Mouse (Mus musculus) adrenal gland (tissue): ENCODE results near the gene Wrap73.

Experiments used
- intact Hi-C: fragments of 180-260 bp; cut with DNase I; formaldehyde crosslinking; loops from one replicate; pipeline ENCODE4 v1.15.1; 2025
- long read RNA-seq, 2 experiments: library from polyadenylated mRNA; unstranded; transcript quantifications; one replicate each; pipeline ENCODE4 v2.0.0; 2020; ENCODE audit warnings: borderline replicate concordance in 1 of 2; ENCODE audit not compliant: insufficient replicate concordance in 1 of 2

Wrap73 gene
- long read RNA-seq, experiment 1, transcript Wrap73-201 (12 exons, 1,598 nt): major isoform, 12 of 15 reads
- long read RNA-seq, experiment 1, partial matches to known transcripts: 0 of 15 reads
- long read RNA-seq, experiment 1, other reads (novel, unspliced or antisense): 3 of 15 reads
- long read RNA-seq, experiment 2, transcript Wrap73-201 (12 exons, 1,598 nt): major isoform, 14 of 17 reads
- long read RNA-seq, experiment 2, partial matches to known transcripts: 1 of 17 reads
- long read RNA-seq, experiment 2, other reads (novel, unspliced or antisense): 2 of 17 reads

DNA sequence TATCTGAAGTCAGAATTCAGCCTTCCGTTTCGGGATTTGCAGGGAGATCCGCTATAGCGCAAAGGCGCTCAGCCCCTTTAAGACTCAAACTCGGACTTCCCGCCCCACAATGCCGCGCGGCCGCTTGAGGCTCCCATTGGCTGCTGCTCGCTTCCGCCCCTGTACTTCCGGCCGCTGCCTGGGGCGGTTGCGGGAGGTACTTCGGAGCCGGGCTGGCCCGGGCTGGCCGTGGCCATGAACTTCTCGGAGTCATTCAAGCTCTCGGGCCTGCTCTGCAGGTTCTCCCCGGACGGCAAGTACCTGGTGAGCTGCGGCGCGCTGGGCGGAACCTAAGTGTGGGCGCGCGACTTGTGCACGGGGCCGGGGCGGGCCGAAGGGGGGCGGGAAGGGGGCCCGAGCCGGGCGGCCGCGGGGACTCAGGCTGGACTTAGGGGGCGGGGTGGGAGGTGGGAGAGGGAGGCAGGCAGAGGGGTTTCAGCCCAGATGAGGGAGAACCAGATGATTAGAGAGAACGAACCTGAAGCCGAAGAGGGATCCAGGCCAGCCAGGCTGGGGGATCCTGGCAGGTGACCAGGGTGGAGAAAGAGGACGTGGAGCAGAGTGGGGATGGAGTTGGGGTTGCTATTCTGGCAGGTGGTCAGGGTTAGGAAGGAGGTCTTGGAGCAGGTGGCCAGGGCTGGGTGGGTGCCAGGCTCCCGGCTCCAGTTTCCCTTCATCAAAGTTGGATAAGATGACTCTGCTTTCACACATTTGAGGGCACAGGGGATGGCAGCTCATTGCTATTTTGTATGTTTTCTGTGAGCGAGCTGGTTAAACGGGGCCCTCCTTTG lies at the start of gene Wrap73:
Gene Wrap73, plus strand, starts transcription at position 162 of the 830 bp plus-strand sequence.
- intact Hi-C loops: loop anchor here (5.0 to 10.0 kb wide), 2 partner anchors 130 to 168 kb away; partner anchors contain the start of genes Cep104, Dffb and Lrrc47

DNA sequence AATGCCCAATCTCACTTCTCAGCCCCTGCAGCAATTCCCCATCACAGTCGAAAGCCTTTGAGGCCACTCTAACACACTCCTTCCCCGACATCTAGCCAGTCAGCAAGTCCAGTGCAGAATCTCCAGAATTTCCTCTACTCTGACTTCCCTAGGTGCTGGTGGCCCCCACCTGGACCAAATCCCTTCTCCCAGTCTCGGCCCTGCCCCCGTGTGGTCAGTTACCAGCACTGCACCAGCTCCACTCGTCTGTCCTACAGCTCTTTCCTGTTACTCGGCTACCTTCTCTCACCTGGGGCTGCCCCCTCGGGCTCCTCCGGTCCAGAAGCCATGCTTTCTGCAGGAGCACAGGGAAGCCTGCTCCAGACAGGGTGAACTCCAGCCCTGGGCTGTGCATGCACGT lies 49.0 kb upstream of the Wrap73 start:
- intact Hi-C loops: no loop called here

DNA sequence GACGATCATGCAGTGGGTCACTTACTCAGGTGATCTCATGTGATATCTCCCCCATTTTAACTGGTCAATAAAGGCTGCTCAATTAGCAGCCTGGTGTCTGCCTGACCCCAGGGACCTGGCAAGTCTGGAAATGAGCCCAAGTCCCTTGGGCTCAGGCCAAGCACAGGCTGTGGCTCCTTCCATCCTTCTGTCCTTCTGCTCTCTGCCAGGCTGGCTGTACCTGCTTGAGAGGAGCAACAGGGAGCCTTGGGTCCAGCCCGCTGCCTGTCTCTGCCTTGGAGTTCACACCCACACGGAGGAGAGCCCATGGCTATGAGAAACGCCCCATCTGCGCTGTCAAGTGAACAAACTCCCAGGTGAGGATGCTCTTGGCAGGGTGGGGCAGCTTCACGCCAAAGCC lies 46.1 kb upstream of the Wrap73 start:
- intact Hi-C loops: no loop called here

DNA sequence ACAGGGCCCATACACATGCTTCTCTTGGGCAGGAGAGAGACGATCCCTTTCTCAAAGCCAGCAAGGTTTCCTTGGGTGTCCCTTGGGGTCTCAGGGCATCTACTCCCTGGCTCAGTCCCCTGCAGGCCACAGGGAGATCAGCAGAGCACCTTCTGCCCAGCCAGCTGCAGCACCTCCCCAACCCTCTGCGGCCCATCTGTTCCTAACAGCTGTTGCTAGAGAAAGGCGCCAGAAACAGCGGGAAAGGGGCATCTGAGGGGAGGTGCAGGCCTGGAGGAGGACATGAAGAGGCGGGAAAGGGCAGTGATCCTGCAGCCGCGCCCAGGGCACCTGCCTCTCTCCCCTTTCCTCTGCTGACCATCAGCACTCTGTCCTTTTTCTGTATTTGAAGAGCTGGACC lies 42.8 kb upstream of the Wrap73 start:
- intact Hi-C loops: no loop called here

GRCm38 (mm10) chr4:154103386-154103785 lies 38.8 kb upstream of the Wrap73 start:
- intact Hi-C loops: no loop called here

DNA sequence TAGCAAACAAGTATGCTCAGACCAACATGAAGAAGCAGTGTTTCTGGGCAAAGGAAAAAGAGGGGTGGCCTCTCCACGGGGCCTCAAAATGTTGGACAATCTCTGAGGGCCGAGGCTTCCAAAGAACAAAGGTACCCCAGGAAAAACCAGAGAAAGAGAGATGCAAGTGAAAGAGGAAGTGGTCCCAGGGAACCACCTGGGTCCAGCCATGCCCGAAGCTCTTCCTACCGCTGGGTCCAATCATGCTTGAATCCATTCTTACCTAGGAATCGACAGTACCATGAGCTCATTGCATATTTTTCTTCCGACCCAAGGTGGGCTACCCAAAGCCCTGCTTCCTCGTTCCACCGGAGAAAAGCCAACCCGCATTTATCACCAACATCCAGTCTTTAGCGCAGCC lies 38.3 kb upstream of the Wrap73 start:
- intact Hi-C loops: no loop called here

GRCm38 (mm10) chr4:154105381-154106001 lies 36.7 kb upstream of the Wrap73 start:
- intact Hi-C loops: no loop called here

GRCm38 (mm10) chr4:154106497-154107061 lies 35.6 kb upstream of the Wrap73 start:
- intact Hi-C loops: no loop called here

GRCm38 (mm10) chr4:154109216-154109849 lies 32.8 kb upstream of the Wrap73 start:
- intact Hi-C loops: no loop called here

- intact Hi-C loops: no loop called here
Observed at GRCm38 (mm10) chr4:154109850-154110243, 32.3 kb upstream of the Wrap73 start.

DNA sequence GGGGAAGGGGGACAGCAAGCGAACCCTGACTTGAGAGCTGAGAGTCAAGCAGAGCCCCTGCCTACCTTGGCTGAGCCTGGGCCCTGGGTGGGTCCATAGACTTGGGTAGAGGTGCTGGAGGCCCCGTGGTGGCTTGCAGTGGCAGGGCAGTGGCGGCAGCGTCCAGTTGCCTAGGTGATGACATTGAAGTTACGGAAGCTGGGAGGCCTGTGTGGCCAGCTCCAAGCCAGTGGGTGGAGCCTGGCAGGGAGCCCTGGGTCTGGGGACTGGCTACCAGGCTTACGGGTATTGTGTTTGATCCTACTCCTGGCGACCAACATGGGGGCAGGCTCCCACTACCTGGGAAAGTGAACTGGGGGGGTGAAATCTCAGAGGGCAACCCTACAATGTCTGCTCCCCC lies 25.8 kb upstream of the Wrap73 start:
- intact Hi-C loops: no loop called here

DNA sequence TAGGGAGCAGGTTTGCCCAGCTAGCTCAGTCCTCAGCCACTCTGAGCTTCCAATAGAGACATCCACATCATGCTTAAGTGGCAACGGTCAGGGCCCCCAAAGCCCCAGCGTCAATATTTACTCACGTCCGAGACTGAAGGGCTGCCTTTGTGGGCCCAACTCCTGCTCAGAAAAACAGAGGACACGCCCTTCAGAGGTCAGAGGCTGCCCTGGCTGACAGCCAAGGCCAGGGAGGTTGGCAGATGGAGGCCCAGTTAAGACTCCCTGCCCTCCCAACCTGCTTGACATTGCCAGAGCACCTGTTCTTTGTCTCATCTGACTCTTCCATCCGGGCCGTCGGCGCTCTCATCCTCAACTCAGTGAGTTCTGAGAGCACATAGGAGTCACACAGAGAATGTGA lies 23.4 kb upstream of the Wrap73 start:
- intact Hi-C loops: no loop called here

DNA sequence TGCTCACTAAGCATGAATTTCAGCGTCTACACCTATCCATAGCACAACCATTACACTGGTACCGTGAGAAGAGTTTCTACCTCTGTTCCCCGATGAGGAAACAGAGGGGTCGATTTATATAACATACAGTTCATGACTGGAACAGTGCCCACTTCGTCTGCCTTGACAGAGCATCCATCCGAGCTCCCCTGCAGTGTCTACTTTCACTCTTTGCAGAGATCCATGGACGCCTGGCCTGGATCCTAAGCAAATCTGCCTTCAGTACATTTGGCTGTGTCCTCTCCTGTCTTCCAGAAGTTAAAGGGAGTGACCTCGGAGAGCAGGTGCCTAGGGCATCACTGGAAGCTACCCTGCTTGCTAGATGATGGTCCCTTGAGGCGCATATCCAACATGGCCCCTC lies 23.0 kb upstream of the Wrap73 start:
- intact Hi-C loops: no loop called here

DNA sequence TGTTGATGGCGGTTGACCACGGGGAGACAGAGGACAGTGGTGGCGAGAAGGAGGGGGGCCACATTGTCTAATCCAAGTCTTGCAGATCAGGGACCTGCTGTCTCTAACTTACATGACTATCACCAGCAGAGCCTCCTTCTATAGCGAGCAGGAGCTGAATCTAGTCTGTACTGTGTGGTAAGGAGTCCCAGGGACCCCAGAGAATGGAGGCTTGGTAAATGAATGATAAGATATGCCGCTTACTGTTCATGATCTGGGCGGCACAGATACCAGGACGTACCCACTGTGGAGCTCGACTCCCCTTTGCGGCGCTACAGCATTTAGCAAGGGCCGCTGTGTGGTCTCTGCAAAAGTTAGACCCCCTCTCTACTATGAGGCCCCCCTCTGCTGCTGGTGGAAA lies 20.4 kb upstream of the Wrap73 start:
- intact Hi-C loops: no loop called here

DNA sequence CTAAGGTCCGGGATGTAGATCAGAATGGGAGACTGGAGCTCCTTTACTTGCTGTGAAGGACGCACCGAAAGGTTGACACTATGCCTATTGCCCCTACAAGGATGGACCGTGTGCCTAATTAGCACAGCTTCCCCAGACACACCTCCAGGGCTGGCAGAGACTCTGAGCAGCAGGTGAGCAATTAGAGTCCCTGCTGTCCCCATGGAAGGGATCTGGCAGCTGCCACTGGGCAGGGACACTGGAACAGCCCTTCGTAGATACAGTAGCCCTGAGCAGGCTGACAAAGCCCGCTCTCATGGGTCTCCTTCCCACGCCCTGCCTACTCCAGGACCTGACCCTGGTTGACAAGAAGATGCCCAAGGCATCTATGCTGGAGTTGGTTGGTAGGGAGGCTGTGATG lies 19.8 kb upstream of the Wrap73 start:
- intact Hi-C loops: no loop called here

DNA sequence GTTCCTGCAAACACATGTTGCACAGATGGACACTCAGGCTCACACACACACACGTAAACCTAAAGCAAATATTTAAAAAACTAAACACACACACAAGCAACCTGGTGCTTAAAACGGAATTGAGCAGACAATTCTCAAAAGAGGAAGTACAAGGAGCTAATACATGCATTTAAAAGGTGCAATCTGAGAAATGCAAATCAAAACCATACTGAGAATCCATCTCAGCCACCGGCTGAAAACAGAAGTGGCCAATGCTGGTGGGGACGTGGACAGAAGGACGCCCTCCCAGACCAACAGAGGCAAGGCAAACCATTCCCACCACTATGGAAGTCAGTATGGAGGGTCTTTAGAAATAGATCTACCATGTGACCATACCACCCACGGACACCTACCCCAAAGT lies 18.6 kb upstream of the Wrap73 start:
- intact Hi-C loops: no loop called here

- intact Hi-C loops: no loop called here
Observed at GRCm38 (mm10) chr4:154125202-154125601, 17.0 kb upstream of the Wrap73 start.

DNA sequence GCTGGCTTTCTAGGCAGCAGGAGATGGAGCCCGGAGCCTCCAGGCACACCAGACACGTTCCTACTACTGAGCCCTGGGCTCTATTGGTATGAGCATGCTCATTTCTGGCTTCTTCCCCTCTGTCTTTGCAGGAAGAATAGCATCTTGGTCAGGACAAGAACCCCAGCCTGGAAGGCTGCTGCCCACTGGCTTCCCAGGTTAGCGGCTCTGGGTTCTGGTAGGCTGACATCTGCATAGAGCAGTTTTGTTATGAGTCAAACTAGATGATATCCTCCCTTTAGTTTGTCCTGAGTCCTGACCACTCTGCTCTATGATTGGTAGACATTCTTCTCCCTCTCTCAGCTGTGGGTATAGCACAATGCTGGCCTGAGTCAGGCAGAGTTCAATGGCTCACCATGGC lies 14.9 kb upstream of the Wrap73 start:
- intact Hi-C loops: no loop called here

DNA sequence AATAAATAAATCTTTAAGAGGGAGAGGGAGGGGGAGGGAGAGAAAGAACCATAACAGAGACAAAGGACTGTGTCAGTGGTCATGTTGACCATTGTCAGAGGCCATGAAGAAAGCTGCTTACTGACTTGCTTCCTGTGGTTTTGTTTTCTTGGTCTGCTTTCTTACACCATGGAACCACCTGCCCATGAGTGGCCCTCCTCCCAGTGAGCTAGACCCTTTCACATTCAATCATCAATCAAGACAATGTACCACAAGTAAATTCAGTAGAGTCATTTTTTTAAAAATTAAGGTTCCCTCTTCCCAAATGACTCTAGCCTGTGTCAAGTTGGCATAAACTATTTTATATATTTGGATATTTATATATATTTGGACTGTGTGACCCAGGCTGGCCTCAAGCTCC lies 12.2 kb upstream of the Wrap73 start:
- intact Hi-C loops: no loop called here

- intact Hi-C loops: no loop called here
Observed at GRCm38 (mm10) chr4:154131894-154132293, 10.3 kb upstream of the Wrap73 start.

GRCm38 (mm10) chr4:154134803-154135202 lies 7.4 kb upstream of the Wrap73 start:
- intact Hi-C loops: no loop called here
